Mouse (Mus musculus): ENCODE data around the gene Mark2.

DNA sequence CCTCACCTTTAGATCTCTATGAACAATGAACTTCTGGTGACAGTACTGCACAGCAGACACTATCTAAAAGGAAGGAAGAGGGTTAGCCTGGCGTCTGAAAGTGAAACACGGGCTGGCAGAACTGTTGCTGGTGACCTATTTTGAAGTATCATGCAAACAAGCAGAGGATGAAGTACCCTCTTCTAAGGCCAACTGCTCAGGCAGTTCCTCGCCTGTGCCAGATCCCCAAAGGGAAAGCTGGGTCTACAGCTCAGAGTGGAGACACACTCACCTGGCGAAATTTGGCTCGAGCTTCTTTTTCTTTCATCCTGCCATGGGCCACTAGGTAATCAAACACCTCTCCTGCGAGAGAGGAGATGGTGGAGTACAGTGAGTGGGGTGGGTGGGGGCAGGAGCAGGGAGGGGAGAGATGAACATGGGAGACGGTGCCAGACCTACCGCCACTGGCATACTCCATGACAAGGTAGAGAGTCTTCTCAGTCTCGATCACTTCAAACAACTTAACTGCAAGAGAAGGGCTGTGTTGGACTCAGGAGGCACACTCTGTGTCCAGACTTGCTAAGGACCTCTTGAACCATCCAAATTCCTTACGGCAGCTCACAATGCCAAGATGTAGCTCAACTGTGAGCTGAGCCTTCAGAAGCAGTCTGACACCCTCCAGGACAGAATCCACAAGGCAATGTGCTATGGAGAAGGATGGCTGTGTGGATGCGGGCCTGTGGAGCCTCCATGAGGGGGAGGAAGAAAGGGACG, 54.9 kb downstream of the Mark2 start:
- TF ChIP-seq POLR2A (IDR thresholded peaks at IDR 0.05; ENCODE audit: borderline replicate concordance, control insufficient read depth, low read depth, low read length) (no peak), CTCF (IDR thresholded peaks at IDR 0.05; ENCODE audit: control insufficient read depth, insufficient read depth, low read length) (no peak)
